Mouse (Mus musculus): ENCODE results near the gene Rnpc3. TPM values are rescaled to one million over a fixed set of nuclear protein-coding genes. Genes with fewer than 3 reads are reported as not detected.

The Rnpc3 gene
- polyA plus RNA-seq (2014; fragmentation: Illumina TruSeq; extraction: RNeasy Lipid Tissue Mini Kit (QIAGEN cat#74804); ENCODE audit: low read depth, low replicate concordance): 34.4 TPM

GRCm38 (mm10) chr3:113629606-113630359, at the start of gene Rnpc3:
Gene Rnpc3, minus strand, starts transcription at chr3:113630149.

GRCm38 (mm10) chr3:113606599-113606998, 23.4 kb downstream of the Rnpc3 start, which contains the start of gene Amy1:
Gene Amy1, minus strand, starts transcription at chr3:113606699.

Other genes with a start within 250 kb of the Rnpc3 start
- not detected for gene Amy2a1, start 97.7 kb downstream of the Rnpc3 start, polyA plus RNA-seq (2014; fragmentation: Illumina TruSeq; extraction: RNeasy Lipid Tissue Mini Kit (QIAGEN cat#74804); ENCODE audit: low read depth, low replicate concordance)
- gene Amy1, start 23.4 kb downstream of the Rnpc3 start, polyA plus RNA-seq (2014; fragmentation: Illumina TruSeq; extraction: RNeasy Lipid Tissue Mini Kit (QIAGEN cat#74804); ENCODE audit: low read depth, low replicate concordance): 571 TPM

All from liver, adult 10 weeks (tissue).